Mouse (Mus musculus): ENCODE measurements around the gene Nomo1. TPM values are rescaled to one million over a fixed set of nuclear protein-coding genes. Genes with fewer than 3 reads are reported as not detected.

The Nomo1 gene
- polyA plus RNA-seq, 1 experiment from 2014 or later = 35.3 TPM

- Histone ChIP-seq H3K4me1 (no peaks in the 10 kb centered on the region), H3K9me3 (no peaks in the 10 kb centered on the region), H3K4me3 (no peak overlapping the region), H3K27ac (no peak overlapping the region), H3K27me3 (no peaks in the 10 kb centered on the region), H3K4me2 (no peak overlapping the region), H3K36me3 (peaks cover 84% of the 10 kb centered on the region), H3K9ac (no peak overlapping the region)
- 89% methylated on average over 7 of the region's 7 CpGs for WGBS
- no peak for ATAC-seq (ENCODE audit: insufficient number of reproducible peaks, low FRiP score, low TSS enrichment, low read depth)
Observed at GRCm38 (mm10) chr7:46049981-46050380, 16.5 kb downstream of the Nomo1 start.

- Histone ChIP-seq H3K4me1 (no peaks in the 10 kb centered on the region), H3K9ac (no peak overlapping the region), H3K9me3 (no peaks in the 10 kb centered on the region), H3K27ac (no peak overlapping the region), H3K4me3 (no peak overlapping the region), H3K27me3 (no peaks in the 10 kb centered on the region), H3K36me3 (peaks cover 85% of the 10 kb centered on the region), H3K4me2 (no peak overlapping the region)
- WGBS = 87% methylated on average over 4 of the region's 4 CpGs
- ATAC-seq (ENCODE audit: insufficient number of reproducible peaks, low FRiP score, low TSS enrichment, low read depth) = no peak
Observed at GRCm38 (mm10) chr7:46052161-46052821, 18.8 kb downstream of the Nomo1 start.

- H3K4me1 ChIP-seq = no peaks in the 10 kb centered on the region
- no peak overlapping the region for H3K27ac ChIP-seq
- no peaks in the 10 kb centered on the region for H3K27me3 ChIP-seq
- H3K4me3 ChIP-seq = no peak overlapping the region
- H3K9ac ChIP-seq = no peak overlapping the region
- WGBS = 92% methylated on average over 3 of the region's 3 CpGs
- no peaks in the 10 kb centered on the region for H3K9me3 ChIP-seq
- no peak for ATAC-seq (ENCODE audit: insufficient number of reproducible peaks, low FRiP score, low TSS enrichment, low read depth)
- H3K36me3 ChIP-seq = peaks cover 84% of the 10 kb centered on the region
- no peak overlapping the region for H3K4me2 ChIP-seq
Observed at GRCm38 (mm10) chr7:46053566-46053965, 20.1 kb downstream of the Nomo1 start.

GRCm38 (mm10) chr7:46058882-46059281, 25.4 kb downstream of the Nomo1 start:
- Histone ChIP-seq H3K4me3 (no peak overlapping the region), H3K9me3 (no peaks in the 10 kb centered on the region), H3K36me3 (peaks cover 93% of the 10 kb centered on the region), H3K4me2 (no peak overlapping the region), H3K9ac (no peak overlapping the region), H3K4me1 (no peaks in the 10 kb centered on the region), H3K27ac (no peak overlapping the region), H3K27me3 (no peaks in the 10 kb centered on the region)
- WGBS = 93% methylated on average over 11 of the region's 11 CpGs
- no peak for ATAC-seq (ENCODE audit: insufficient number of reproducible peaks, low FRiP score, low TSS enrichment, low read depth)

- no peaks in the 10 kb centered on the region for H3K4me1 ChIP-seq
- 91% methylated on average over 8 of the region's 8 CpGs for WGBS
- H3K27ac ChIP-seq = no peak overlapping the region
- no peaks in the 10 kb centered on the region for H3K9me3 ChIP-seq
- H3K4me3 ChIP-seq = no peak overlapping the region
- no peak overlapping the region for H3K9ac ChIP-seq
- no peaks in the 10 kb centered on the region for H3K27me3 ChIP-seq
- peaks cover 90% of the 10 kb centered on the region for H3K36me3 ChIP-seq
- ATAC-seq (ENCODE audit: insufficient number of reproducible peaks, low FRiP score, low TSS enrichment, low read depth) = no peak
- H3K4me2 ChIP-seq = no peak overlapping the region
Observed at GRCm38 (mm10) chr7:46060688-46061087, 27.2 kb downstream of the Nomo1 start.

- H3K9me3 ChIP-seq = no peaks in the 10 kb centered on the region
- no peaks in the 10 kb centered on the region for H3K27me3 ChIP-seq
- H3K27ac ChIP-seq = no peak overlapping the region
- no peak overlapping the region for H3K9ac ChIP-seq
- peaks cover 91% of the 10 kb centered on the region for H3K36me3 ChIP-seq
- no peak overlapping the region for H3K4me2 ChIP-seq
- ATAC-seq (ENCODE audit: insufficient number of reproducible peaks, low FRiP score, low TSS enrichment, low read depth) = no peak
- H3K4me1 ChIP-seq = no peaks in the 10 kb centered on the region
- 93% methylated on average over 16 of the region's 16 CpGs for WGBS
- no peak overlapping the region for H3K4me3 ChIP-seq
Observed at GRCm38 (mm10) chr7:46061614-46062013, 28.1 kb downstream of the Nomo1 start.

- H3K27ac ChIP-seq = no peak overlapping the region
- H3K27me3 ChIP-seq = no peaks in the 10 kb centered on the region
- no peak overlapping the region for H3K4me3 ChIP-seq
- peaks cover 91% of the 10 kb centered on the region for H3K36me3 ChIP-seq
- no peak for ATAC-seq (ENCODE audit: insufficient number of reproducible peaks, low FRiP score, low TSS enrichment, low read depth)
- 91% methylated on average over 6 of the region's 6 CpGs for WGBS
- H3K4me1 ChIP-seq = no peaks in the 10 kb centered on the region
- H3K9ac ChIP-seq = no peak overlapping the region
- H3K9me3 ChIP-seq = no peaks in the 10 kb centered on the region
- H3K4me2 ChIP-seq = no peak overlapping the region
Observed at GRCm38 (mm10) chr7:46063296-46063695, 29.8 kb downstream of the Nomo1 start.

- Histone ChIP-seq H3K27me3 (no peaks in the 10 kb centered on the region), H3K36me3 (peaks cover 93% of the 10 kb centered on the region), H3K4me2 (no peak overlapping the region), H3K4me1 (no peaks in the 10 kb centered on the region), H3K9me3 (no peaks in the 10 kb centered on the region), H3K9ac (no peak overlapping the region), H3K4me3 (no peak overlapping the region), H3K27ac (no peak overlapping the region)
- 93% methylated on average over 8 of the region's 8 CpGs for WGBS
- ATAC-seq (ENCODE audit: insufficient number of reproducible peaks, low FRiP score, low TSS enrichment, low read depth) = no peak
Observed at GRCm38 (mm10) chr7:46068831-46069230, 35.3 kb downstream of the Nomo1 start.

- no peaks in the 10 kb centered on the region for H3K27me3 ChIP-seq
- H3K27ac ChIP-seq = no peak overlapping the region
- ATAC-seq (ENCODE audit: insufficient number of reproducible peaks, low FRiP score, low TSS enrichment, low read depth) = no peak
- no peaks in the 10 kb centered on the region for H3K9me3 ChIP-seq
- H3K4me3 ChIP-seq = no peak overlapping the region
- WGBS = 81% methylated on average over 7 of the region's 7 CpGs
- H3K36me3 ChIP-seq = peaks cover 92% of the 10 kb centered on the region
- H3K4me2 ChIP-seq = no peak overlapping the region
- H3K9ac ChIP-seq = no peak overlapping the region
- H3K4me1 ChIP-seq = no peaks in the 10 kb centered on the region
Observed at GRCm38 (mm10) chr7:46076844-46077243, 43.3 kb downstream of the Nomo1 start.

- Histone ChIP-seq H3K27me3 (no peaks in the 10 kb centered on the region), H3K36me3 (peaks cover 92% of the 10 kb centered on the region), H3K4me1 (no peaks in the 10 kb centered on the region), H3K9me3 (no peaks in the 10 kb centered on the region), H3K27ac (no peak overlapping the region), H3K4me3 (no peak overlapping the region), H3K4me2 (no peak overlapping the region), H3K9ac (no peak overlapping the region)
- ATAC-seq (ENCODE audit: insufficient number of reproducible peaks, low FRiP score, low TSS enrichment, low read depth) = no peak
- 80% methylated on average over 12 of the region's 12 CpGs for WGBS
Observed at GRCm38 (mm10) chr7:46077675-46078074, 44.2 kb downstream of the Nomo1 start.

GRCm38 (mm10) chr7:46084024-46084423, 50.5 kb downstream of the Nomo1 start:
- no peak for ATAC-seq (ENCODE audit: insufficient number of reproducible peaks, low FRiP score, low TSS enrichment, low read depth)
- H3K9ac ChIP-seq = no peak overlapping the region
- H3K4me3 ChIP-seq = no peak overlapping the region
- no peak overlapping the region for H3K27ac ChIP-seq
- no peaks in the 10 kb centered on the region for H3K27me3 ChIP-seq
- no peak overlapping the region for H3K4me2 ChIP-seq
- no peaks in the 10 kb centered on the region for H3K4me1 ChIP-seq
- WGBS = 88% methylated on average over 10 of the region's 10 CpGs
- H3K9me3 ChIP-seq = no peaks in the 10 kb centered on the region
- H3K36me3 ChIP-seq = peaks cover 54% of the 10 kb centered on the region

- 65% methylated on average over 16 of the region's 16 CpGs for WGBS
- H3K36me3 ChIP-seq = peaks cover 44% of the 10 kb centered on the region
- no peak overlapping the region for H3K9ac ChIP-seq
Observed at GRCm38 (mm10) chr7:46084839-46085513, 51.5 kb downstream of the Nomo1 start.

More at GRCm38 (mm10) chr7:46084839-46085513, 51.5 kb downstream of the Nomo1 start:
- H3K4me3 ChIP-seq = no peak overlapping the region
- no peak overlapping the region for H3K27ac ChIP-seq
- H3K4me1 ChIP-seq = no peaks in the 10 kb centered on the region
- no peak for ATAC-seq (ENCODE audit: insufficient number of reproducible peaks, low FRiP score, low TSS enrichment, low read depth)
- H3K9me3 ChIP-seq = no peaks in the 10 kb centered on the region
- H3K4me2 ChIP-seq = no peak overlapping the region
- no peaks in the 10 kb centered on the region for H3K27me3 ChIP-seq

All from limb, embryonic 15.5 days (tissue).